Mouse (Mus musculus): ENCODE data around the gene Myo16.

The Myo16 gene

DNA sequence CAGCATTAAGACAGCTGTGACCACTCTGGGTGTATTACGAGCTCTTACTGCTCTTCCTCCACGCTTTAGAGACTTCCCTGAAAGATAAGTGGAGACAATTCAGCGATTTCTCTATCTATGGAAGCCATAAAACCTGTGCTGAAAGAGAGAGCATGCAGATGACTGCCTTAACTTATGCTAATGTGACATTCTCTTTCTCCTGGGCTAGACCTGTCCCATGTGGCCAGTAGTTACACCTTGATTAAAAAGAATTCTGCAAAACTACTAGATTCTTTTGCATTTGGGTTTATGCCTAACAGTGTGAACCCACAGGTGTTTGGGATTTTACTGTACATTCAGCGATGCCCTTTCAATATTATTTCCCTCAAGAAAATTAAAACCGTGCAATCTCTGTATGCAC is 328.4 kb downstream of the Myo16 start:
- DNase-seq = no peak

DNA sequence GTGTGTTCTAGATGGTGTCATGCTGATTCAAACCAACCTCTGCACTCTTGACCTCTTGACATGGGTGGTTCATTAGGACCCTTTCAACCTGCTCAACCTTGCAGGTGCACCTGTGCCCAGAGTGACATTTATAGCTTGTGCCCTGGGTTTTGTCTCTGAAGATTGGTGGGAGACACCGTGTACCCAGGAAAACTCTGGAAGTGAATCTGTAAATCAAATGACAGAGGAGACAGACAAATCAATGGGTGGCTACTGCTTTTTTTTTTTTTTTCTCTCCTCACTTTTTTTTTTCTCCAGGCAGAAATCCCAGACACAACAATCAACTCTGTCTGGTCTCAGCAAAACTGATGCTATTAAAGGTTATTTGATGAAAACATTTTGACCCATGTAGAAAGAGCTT is 329.2 kb downstream of the Myo16 start:
- DNase-seq = peak; percentile 71

DNA sequence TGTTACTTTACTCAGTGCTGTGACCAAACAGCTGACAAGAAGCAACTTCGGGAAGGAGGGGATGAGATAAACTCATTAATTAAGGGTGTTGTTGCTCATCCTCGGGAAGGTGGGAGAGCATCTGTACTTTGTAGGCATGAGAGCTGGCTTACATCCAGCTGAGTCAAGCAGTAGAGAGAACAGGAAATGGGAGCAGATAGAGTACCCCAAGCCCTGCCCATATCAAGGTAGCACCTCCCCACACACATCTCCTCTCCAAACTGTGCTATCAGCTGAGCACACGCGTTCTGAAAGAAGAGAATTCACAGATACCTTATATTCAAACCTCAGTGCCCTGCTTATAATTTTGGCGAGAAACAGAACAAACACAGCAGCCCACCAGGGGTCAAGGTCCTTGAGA is 330.1 kb downstream of the Myo16 start:
- peak; percentile 66 for DNase-seq

DNA sequence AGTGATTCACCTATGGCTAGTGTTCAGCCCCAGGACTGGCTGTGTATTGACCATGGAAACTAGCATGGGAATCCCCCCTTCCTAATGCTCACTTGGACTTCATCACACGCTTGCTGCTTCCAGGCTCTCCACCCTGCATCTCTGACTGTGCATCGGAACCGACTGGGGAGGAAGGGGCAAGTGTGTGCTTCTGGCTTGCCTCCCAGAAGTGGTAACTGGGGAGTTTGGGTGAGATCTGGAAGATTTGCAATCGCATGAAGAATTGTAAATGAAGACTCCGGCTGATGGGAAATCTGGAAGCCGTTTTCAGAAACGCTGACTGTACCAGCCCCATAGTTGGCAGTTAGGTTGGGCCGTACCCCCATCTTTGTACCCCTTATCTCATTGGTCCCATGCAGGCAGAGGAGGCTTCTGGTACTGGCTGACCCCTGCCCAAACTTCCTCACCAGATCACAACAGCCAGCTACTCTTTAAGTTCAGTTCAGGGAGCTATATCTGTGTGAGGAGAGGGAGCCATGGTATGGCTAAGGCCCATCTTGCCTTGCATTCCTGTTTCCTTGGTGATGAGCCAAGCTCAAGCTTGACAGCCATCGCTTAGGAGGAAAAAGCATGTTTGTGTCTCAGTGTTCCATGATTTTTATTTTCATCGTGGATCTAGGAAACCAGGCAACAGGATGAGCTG is 336.2 kb downstream of the Myo16 start:
- peak; percentile 58 for DNase-seq

DNA sequence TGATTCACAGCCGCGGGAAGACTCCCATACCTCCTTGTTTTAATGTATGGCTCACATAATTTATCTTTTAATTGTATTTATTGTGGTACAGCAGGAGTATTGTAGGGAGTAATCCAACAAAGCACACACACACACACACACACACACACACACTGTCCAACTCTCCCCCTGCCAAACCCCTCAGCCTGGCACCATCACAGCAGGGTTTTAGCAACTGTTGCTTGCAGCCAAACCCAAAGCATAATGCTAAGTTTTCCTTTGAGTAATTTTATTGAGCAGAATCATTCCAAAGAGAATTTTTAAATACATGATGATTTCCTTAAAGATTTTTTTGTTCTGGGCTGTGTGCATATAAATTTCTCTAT is 336.7 kb downstream of the Myo16 start:
- DNase-seq = peak; percentile 10

DNA sequence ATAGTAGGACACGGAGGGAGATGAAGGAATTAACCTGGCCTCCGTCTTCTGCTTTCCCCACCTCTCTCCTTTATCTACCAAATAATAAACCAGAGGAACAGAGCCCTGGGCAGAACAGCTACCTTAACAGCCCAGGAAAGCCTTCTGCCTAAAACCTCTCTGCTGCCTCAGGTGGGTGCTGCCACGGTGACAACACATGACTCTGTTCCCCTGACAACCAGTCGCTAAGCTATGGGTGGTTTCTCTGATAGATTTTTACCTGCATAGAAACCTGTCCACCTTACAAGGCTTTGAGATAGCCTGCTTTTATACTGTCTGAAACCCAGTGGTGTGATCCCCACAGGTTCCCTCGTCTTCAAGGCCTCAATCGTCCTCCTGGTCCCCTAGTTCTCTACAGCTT is 337.2 kb downstream of the Myo16 start:
- DNase-seq = peak; percentile 76

DNA sequence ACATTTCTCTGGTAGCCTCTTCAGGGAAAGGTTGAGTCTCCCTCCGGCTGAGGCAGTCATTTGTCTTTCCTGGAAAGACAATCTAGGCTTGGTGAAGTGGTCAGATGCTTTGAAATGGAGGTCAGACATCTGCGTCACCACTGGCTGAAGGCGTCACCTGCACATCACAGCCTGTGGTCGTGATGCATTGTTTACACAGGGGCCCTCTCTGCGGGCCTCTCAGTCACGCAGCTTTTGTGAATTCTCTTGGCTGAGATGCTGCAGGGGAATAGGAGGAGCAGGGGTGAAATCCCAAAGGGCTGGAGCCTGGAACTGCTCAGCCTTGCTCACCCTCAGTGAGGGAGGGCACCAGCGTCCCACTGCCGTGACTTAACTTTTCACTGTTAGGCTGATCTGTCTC is 346.1 kb downstream of the Myo16 start:
- DNase-seq = no peak

DNA sequence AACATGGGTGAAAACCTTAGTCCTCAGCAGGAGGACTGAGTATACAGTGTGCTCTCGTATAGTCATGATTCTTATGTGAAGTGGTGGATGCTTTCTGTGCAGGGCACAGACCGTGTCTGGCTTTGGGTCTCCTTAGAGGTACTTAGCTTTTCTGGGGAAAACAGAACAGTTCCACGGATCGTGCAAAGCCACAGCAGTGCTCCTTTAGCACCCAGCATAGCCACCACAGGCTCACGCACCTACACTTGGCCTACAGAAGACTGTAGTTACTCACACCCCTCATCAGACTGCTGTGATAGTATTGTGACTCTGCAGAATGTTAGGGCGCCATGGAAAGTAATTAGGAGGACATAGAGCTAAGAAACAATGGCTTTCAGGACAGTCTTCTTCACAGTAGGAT is 346.8 kb downstream of the Myo16 start:
- peak; percentile 55 for DNase-seq

DNA sequence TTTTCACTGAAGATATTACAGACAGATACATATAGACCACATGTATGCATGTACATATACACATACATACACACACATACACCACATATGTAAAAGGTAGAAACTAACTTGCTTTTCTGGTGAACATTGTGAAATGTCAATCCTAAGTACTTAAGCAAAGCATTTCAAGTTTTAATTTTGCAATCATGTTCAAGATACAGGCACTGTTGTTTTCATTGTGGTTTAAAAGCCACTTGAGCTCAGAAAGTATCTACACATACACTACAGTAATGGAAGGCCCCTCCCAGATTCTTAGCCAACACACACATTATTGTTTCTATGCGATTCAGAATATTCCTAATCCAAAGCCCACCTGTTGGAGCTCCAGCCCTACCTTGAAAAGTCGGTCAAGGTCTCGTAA is 348.0 kb downstream of the Myo16 start:
- DNase-seq = no peak

DNA sequence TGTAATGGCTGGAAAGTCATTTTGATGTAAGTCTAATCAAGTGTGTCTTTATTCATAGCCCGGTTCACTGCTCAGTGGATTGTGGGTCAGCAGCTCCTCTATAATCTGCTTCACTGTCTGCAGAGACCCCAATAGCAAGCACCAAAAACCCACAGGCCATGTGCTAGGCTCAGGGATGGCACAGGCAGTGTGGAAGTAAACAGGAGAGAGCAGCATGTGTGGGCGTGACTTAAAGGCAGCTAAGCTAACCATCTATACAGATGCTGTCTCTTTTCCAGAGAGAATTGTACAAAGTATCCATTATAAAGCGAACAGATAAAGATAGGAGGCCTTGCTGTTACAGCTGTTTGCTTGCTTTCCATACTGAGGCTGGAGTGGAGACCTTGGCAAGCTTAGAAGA is 358.4 kb downstream of the Myo16 start:
- no peak for DNase-seq

DNA sequence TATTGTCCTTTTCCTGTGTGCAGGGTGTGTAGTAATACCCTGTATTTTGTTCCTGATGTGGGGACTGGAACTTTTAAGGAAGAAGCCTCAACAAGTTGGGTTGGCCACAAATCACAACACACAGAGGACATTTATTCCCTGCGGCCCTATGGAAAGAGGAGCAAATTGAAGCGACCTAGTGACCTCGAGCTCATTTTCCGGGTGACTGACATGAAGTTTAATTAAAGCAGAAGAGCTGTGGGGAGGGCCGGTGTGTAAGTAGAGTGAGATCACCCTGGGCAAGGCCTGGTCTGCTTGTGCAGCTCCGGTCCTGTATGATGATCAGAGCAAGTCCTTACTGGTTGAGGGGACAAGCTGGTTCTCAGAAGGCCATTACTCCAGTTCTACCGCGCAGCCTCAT is 363.7 kb downstream of the Myo16 start:
- DNase-seq = peak; percentile 68

DNA sequence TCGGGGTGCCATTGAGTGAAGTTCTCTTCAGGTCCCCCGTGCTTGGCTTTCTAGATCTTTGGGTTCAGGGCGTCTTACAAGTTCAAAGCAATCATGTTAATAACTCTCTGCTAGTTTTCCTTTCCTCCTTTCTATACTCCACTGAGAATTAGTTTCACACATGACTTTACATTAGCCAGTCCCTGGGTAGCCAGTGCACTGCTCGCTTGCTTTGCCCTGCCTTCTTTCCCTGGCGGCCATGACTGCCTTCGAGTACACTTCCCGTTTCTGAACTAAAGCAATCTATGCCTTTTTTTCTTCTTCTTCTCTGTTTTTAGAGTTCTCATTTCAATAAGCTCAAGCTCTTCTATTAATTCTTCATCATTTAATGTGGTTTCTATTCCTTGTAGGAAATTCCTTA is 365.6 kb downstream of the Myo16 start:
- no peak for DNase-seq

DNA sequence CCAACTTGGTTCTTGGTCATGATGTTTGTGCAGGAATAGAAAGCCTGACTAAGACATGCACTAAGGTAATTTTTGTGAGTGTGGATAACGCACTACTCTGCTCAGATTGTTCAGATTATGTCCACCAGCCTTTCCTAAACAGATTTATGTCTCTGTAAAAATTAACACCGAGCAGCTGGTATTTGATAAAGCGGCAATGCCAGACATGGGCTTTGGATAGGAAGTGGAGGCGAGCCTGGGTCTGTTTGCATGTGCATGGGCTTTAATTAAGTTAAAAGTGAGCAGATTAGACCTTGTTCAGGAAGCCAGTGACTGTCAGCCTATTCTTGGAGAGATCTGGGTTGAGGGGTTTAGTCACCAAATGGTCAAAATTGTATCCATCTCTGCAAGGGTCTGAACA is 367.8 kb downstream of the Myo16 start:
- DNase-seq = peak; percentile 30

DNA sequence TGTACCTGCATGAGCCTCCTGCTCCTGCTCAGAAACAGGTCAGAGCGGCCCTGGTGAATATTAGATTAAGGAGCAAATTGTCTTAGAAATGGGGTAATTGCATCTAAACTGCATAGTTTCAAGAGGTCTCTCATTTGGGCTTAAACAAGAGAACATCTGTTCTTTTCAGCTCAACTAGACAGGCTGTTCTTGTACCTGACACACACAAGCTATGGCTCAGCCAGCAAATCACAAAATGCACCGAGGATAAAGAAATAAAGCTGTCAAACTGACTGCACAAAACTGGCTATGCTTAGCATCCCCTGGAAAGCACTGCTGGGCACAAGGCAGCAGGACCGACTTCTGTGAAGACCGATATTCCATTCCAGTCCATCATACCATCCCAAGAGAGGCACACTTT is 372.0 kb downstream of the Myo16 start:
- DNase-seq = no peak

DNA sequence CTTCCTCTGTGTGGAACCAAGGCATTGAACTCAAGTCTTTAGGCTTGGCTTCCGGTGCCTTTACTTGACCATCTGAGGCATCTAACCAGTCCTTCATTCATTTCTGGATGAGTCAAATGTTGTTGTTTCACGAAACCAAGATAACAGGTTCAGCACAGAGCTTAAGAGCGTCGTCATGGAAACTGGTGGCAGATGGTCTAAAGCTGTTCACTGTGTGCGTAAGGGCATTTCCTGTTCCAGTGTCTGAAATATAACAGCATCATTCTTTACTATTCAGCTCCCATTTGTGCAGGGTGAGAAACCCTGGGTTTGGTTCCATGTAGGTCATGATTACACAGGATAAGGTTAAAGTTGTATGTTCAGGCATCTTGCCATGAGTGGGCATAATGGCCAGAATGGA is 372.9 kb downstream of the Myo16 start:
- DNase-seq = no peak

DNA sequence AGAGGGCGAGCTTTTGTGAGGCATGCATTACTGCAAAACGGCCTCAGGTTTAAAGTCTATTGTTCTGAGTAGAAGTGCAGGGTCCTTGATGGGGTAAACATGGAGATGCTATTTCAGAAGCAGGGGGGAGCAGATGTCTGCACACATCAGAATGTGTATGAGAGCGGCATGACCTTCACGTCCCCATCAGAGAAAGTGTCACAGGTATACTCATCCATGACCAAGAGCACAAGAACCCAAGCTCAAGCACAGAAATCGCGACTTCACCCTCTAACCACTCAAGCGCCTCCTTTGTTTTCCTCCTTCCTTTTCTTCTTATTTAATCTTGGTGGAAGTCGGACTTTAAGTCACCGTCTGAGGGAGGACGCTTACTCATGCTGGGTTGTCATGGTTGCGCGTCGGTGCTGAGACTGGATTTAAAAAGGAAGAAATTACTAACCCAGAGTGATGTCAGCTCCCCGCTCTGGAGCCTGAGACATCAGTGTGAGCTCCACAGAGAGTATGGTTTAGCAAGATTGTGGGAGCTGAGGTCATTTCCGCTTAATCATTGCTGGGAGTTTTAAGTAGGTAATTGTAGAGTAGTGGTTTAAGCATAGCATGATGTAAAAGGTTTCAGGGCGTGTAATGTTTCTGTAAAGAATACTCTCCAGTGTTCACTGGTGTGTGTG is 381.0 kb downstream of the Myo16 start:
- no peak for DNase-seq

DNA sequence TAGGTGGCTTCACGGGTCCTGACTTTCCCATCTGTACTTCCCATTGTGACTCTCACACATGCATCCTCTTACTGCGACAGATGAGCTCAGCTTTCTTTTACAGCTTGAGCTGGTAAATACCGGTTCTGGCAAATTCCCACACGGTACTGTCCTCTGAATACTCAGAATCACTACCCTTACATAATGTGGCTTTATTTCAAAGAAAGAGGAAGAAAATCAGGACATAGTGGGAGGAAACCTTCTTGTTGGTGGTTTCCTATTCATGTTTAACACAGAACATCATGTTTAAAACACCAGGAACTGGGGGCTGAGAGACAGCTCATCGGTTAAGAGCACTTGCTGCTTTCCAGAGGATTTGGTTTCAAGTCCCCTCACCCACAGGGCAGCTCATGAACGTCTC is 384.6 kb downstream of the Myo16 start:
- no peak for DNase-seq

DNA sequence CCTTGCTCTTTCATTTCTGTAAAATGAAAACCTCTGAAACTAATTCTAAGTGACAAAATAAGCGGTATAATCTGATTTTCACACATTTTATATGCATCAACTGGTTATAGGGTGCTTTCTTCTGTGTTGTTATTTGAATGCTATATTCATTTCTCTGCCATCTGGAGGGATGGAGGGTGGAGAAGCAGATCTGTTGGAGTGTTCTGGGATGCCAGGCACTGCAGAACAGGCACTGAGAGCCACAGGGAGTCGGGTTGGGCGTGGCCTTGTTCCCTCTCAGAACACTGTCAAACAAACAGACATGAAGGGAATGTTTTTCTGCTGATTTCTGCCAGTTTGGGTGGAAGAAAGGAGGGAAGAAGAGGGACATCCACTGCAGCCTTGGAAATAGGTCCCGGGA is 386.0 kb downstream of the Myo16 start:
- no peak for DNase-seq

DNA sequence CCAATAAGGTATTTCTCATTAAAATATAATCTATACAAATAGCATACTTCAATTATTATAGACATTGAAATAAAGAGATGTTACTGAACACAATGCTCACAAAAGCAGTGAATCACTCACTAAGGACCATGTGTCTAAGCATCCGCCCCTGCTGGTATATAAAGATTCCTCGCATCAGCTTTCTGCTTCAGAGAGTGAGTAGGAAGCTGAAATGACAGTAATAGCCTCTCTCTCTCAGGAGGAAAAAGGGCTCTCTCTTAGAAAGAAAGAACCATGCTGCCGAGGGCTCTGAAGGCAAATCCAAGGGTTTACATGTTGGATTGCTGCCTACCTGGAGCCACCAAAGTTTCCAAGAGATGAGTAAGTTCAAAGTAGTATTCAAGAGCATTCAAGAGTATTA is 392.2 kb downstream of the Myo16 start:
- no peak for DNase-seq

DNA sequence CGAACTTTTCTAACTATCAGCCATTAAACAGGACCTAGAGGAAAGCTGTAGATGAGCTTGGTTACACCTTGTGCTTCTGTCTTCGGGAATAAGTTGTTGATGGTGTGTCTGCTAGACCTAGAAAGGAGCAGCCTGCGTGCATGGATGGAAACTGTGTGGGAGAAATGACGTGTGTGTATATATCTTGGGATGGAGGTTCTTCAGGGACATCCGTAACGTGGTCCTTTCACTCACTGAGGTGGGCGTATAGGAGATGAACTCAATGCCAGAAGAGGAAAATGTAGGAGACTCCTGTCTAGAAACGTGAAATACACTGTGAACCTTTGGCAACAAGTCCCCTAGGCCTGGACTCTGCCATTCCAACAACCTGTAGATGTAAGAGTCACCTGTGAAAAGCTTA is 392.8 kb downstream of the Myo16 start:
- DNase-seq = no peak

DNA sequence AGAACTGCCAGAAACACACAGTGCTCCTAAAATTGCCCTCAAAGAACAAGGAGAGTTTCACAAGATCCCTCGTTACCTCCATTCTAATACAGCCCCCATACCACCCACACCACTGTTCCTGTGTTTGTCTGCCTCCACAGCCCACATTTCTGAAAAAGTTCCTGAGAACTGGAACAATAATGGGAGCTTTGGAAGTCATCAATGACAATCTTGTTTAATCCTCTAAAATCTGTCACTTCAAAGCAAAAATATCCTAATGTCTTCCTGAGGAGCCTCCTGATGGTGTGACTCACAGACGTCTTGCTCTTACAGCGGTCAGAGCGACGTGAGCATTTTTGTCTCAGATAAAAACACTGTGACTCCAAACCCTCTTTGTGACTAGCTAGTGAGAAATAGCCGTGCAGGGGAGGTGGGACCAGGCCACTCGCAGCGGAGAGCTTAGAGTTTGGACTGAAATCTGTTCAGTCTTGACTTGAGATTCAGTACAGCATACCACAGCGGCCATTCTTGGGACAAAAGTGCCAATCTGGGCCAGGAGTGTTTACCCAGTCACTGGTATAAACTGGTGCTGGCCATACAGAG is 394.4 kb downstream of the Myo16 start:
- no peak for DNase-seq

DNA sequence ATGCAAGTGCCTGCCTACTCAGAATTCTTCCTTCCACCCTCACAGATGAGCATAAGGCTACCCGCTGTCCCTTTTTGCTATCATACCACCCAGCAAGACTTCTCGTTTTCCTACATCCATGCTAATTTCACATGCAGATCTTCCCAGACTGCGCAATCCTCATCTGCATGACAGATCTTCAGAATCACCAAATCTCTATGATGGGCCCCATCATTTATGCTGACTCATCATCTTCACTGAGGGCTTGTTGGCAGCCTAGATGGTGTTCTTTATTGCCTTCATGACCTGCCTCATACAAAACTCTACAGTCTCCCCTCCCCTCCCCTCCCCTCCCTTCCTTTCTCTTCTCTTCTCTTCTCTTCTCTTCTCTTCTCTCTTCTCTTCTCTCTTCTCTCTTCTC is 395.7 kb downstream of the Myo16 start:
- no peak for DNase-seq

DNA sequence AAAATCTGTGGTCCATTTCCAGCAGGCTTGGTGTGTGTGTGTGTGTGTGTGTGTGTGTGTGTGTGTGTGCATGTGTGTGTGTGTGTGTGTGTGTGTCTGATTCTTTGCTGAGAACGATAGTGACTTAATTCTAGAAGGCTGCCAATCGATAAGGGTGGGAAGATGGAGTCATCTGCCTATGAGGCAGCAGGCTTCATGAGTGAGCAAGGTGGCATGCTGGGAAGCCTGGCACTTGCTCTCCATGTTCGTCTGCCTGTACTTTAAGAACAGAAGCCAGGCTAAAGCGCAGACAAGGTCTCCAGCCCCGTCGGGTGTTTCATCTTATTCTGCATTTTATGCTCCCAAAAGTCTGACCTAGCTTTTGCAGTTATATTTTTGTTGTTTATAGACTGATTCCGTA is 404.2 kb downstream of the Myo16 start:
- DNase-seq = no peak

DNA sequence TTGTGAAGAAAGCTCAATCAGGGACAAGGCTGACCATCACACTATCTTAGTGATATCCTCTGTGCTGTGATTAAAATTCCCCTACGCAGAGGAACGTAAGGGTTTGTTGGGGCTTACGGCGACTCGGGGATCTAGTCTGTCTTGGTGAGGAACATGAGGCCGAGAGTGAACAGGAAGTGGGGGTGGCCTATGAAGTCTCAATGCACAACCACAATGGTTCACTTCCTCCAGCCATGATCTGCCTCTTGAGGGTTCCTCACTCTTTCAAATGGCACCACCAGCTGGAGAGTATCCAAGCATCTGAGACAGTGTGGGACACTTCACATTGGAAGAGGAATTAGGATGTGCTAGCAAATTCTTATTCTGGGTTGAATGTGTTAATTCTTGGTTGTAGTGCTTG is 405.8 kb downstream of the Myo16 start:
- DNase-seq = no peak

DNA sequence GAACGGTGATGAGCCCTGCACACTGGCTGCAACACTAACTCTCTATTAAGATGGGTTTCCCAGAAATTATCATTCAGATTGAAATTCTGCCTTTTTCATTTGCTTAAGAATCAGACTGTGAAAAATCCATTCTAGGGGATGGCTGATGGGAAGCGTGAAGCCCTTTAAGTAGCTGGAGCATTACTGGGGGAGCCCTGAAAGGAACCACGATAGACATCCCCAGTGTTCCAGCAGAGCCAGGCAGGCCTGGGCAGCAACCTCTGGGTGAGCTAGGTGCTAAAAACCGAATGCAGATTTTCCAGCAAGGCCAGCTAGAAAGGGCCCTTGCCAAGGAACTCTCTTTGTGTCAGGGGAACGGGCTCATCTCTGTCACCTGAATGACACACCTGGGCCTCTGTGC is 407.9 kb downstream of the Myo16 start:
- DNase-seq = no peak
